Mouse (Mus musculus) adrenal gland, adult 18-20 months (tissue): ENCODE data around the gene Crtac1. TPM values are rescaled to one million over a fixed set of nuclear protein-coding genes. Genes with fewer than 3 reads are reported as not detected.

Experiments used
- DNase-seq, 2 experiments: peaks; one replicate each; pipeline ENCODE4 v3.0.0; 2021 to 2022; ENCODE audit warnings: low spot score in 2 of 2
- long read RNA-seq, 2 experiments: library from polyadenylated mRNA; stranded (forward); transcript quantifications; one replicate each; pipeline ENCODE4 v2.0.0; 2021
- total RNA-seq, 2 experiments: library from RNA; stranded (reverse); gene quantifications; 1 replicate in 1 of 2; 2 replicates in 1 of 2; pipeline ENCODE4 v1.2.3; 2021

The Crtac1 gene
- total RNA-seq, result under 1 TPM; 0.70 TPM
- long read RNA-seq, experiment 1, partial matches to known transcripts, result 0 of 2 reads
- long read RNA-seq, experiment 1, other reads (novel, unspliced or antisense), result 1 of 2 reads
- long read RNA-seq, experiment 2, result 0 reads

DNA sequence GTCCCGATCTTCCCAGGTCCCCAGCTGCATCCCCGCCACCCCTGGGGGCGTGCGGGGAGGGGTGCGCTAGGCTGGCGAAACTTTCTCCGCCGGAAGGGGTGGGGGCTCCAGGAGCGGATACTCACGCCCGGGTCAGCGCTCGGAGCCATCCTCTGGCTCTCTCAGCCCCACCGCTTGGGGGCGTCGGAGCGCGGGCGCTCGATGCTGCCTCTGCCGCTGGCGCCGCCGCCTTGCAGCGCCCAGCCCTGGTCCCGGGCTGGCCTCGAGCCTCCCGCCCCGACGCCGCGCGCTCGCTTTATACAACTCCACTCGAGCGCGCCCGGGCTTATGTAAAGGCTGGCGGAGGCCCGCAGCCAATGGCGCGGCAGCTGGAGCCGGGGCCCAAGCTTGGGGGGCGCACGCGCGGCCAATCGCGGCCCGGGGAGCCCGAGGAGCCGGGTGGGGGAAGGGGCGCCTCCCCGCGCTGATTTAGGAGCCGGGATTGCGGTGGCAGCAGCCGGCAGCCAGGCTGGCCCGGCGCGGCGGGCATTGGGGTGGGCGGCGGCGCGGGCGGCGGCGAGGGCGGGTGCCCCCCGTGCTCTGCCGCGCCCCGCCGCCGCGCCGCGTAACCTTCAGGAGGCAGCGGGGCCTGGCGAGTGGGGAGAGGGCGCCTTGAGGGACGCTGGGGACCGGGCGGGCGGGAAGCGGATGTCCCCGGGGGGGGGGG, at the start of gene Crtac1:
Crtac1 (minus strand) TSS at position 299 of the 706 bp plus-strand sequence.
- peak; percentile 15 to 27 for DNase-seq

DNA sequence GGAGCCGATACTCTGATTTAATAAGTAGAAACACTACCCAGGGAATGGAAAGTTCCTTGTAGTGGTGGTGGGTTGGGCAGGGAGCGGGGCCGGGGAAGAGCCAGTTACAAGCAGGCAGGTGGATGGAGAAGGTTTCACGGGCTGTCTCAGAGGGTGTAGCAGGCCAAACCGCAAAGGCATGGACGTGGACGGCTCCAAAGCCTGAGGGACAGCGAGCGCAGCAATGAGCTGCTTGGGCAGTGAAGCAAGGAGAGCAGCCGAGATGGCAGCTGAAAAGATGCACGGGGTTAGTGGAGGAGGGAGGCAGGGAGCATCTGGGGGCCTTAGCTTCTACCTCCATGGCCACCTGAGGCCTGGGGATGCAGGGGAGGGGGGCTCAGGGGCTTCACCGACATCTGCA, 46.7 kb upstream of the Crtac1 start:
- DNase-seq, result no peak

DNA sequence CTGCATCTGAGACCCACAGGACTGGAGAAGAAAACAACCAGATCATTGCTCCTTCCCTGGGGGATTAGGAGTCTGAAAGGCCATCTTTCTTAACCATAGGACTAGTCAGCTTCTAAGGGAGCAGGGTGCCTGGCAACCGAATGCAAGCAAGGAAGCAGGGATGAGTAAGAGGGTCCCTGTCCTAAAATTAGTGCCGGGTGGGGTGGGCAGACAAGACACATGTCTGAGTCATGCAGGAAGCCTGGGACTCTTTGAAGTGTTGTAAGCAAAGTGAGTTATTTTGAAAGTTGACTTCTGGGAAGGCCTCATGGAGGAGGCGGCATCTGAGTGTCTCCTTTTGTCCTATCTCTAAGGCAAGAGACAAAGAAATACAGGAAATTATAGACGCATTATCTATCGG, 46.2 kb upstream of the Crtac1 start:
- no peak for DNase-seq

DNA sequence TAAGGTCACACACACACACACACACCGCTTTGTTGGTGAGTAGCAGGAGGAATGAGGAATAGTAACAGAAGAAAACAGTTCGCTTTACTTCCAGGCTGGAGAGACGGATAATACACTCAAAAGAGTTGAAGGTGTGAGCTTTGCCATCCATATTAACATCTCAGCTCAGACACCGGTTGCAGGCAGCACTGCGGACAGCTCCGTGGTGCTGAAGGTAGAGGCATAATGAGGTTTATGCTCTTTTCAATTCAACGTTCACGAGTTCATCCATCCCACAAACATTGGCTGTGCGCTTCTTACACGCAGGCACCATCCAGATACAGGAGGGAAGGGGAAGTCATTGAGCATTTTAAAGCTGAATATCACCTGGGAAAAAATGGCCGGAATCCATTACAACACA, 41.2 kb upstream of the Crtac1 start:
- DNase-seq, result no peak

DNA sequence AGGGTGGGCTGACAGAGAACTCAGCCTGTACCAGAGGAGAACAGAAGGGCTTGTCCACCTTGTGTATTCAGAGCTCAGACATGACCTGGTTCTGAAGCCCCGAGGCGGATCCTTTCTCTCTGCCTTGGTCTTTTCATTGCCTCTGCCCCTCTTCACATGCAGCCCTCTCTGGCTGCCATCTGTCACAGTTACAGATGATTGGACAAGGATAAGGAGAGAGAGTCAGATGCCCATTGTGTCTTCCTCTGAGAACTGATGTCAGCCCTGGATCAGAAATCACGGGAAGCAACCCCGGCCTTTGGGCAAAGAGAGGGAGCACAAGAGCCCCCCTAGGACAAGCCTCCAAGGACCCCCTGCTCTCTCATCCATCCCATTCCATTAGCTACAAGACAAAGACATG, 40.0 kb upstream of the Crtac1 start:
- no peak for DNase-seq

DNA sequence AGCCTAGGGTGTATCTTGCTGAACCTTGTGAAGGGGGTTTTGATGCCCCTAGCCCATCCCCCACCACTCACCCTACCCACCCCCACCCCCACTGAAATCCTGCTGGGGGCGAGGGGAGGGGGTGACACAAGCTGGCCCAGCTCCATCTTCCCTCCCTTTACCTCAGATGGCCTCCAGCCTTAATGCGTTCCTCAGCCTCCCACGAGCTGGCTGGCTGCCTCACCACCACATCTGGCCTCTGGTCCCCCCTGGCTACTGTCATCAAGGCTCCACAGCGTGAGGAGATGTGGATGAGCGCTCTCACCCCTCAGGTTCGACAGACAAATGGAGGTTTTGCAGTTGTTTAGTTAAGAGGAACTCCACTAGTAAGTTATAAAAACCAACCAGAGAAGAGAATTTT, 30.3 kb upstream of the Crtac1 start:
- no peak for DNase-seq

DNA sequence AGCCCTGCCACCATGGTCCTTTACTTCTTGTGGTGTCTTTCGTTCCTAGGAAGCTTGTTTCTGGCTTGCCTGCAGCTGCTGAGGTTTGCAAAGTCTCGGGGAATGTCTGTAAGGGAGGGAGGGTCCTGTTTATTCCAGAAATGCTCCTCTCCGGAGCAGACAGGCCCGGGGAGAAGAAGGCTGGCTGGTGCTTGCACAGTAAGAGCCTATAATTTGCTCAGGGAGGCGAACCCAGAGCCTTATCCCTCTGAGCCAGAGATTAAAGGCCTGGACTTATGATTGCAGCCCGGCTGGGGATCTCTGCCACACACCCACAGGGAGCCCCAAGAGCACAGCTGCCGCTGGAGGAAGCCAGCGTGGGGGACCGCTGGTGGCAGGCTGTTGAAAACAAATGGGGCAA, 29.8 kb upstream of the Crtac1 start:
- DNase-seq, result no peak

DNA sequence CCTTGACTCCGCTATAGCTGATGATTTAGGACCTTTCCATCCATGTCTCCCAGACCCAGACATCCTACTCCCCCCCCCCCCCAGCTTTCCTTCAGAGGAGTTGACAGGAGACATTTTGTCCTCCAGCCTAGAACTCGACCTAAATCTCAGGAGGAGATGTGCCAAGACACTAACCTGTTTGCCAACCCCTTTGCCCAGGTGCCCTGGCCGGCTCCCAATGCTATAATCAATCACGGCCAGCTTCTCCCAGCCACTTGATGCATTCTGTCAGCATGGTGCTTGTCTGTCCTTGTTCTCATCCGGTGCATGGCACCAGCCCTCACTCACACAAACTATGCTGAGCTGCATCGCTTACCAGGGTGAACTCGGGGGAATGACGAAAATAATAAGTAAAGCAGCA, 27.9 kb upstream of the Crtac1 start:
- no peak for DNase-seq

DNA sequence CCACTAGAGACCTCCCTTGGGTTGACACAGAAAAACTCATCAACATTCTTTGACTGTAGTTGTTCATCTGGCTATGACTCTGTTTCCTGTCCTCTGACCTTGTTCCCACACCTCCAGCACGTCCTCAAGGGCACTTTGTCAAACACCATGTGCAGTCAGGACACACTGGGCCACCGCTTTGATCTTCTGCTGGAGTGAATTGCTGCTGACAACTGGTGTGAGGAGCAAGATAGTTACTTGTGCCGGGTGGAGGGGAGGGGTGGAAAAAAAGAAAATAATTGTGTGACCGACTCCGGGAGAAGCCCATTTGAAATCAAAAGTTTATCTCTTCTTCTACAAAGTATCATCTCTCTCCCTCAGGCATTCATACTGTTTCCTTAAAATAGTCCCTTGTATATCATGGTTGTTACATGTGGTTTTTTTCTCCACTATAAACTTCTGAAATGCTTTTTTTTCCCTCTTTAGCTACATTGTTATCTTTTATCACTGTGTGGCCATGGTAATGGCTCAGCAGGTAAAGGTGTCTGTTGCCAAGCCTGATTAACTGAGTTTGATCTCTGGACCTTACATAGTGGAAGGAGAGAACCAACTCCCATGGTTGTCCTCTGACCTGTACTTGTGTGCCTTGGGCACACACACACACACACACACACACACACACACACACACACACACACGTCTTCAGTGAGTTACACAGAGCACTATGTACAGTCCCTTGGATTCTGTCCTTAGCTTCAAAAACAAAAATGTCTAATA, 23.1 kb upstream of the Crtac1 start:
- DNase-seq, result no peak

DNA sequence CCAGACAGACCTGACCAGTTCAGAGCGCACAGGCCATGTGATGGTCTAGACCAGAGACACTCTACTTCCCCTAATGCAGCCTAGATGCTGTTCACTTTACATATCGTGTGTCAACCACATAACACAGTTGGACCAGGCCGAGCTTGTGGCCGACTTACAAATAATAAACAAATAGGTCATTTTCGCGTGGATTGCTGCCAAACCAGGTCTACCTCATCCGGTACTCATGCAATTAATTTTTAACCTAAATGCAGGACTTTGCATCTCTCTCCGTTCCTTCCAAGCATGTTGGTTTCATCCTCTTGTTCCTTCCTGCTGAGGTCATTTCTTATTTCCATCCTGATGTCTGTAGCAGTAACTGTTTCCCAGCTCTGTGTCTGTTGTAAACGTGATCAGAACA, 22.4 kb upstream of the Crtac1 start:
- DNase-seq, result no peak

DNA sequence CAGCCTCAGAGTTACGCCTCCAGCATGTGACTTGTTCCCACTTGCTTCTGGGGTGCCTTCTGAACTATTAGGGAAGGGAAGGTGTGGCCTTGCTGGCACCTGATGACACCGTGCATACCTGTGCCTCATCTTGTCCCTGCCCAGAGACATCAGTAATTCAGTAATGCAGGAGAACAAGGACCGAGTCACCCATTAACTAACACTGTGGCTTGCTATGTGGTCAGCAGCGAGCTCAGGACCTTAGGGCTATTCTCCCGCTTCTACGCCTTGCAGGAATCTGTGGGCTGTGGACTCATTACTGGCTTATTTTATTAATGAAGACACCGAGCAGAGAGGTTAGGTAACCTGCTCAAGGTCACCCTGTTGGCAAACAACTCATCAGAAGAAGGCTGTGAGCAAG, 21.0 kb upstream of the Crtac1 start:
- DNase-seq, result no peak

DNA sequence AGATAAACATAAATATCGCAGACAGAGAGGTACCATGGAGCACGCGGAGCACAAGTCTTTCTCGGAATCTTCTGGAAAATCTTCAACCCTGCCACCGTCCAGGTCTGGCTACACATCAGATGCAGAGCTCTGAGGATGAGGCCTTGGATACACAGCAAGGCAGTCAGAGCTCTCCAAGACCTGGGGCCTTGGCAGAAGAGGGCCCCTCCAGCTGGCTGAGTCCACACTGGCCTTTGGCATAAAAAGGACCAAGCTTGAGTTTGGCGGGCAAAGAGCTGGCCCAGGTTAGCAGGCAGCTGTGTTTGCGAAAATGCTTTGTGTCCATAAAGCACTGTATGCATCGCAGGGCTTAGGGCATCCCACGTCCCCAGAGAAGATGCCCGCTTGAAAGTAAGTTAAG, 17.0 kb upstream of the Crtac1 start:
- DNase-seq, result no peak

DNA sequence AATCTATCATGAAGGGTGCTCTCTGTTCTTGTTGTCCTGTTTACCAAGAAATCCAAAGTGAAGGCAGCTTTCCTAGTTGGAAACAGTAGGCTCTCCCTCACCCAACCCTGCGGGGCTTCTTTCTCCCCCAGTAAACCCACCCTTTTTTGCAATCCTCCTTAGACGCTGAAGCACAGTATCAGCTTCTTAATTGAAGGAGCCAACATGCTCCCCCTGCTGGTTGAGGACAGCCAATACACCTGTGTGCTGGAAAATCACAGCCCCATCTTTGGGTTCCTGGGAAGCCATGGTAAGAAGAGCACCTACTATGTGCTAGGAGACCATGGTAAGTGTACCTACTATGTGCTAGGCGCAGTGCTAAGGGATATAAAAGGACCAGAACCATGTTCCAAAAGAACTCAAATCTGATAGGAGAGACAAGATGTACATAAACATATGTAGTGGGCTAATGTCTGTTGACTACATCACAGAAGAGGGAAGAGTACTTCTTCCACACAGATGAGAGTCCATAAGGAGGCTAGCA, 12.4 kb upstream of the Crtac1 start:
- peak; percentile 15 to 25 for DNase-seq

DNA sequence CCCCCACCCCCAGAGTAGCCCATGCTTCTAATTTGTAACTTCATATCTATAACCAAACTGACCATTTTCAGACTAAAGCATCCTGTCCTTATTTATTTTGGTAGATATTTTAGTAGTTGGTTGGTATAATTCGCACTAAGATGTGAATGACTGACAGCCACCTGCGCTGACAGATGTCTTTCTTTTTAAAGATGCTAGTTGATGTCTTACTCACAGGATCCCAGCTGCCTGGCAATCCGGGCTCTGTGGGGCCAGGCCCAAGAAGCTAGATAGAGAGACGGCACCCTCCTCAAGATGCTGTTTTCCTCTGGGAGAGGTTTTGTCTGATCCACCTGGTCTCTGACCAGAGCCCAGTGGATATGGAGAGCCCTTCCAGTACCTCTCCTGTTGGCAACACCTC, 11.7 kb upstream of the Crtac1 start:
- DNase-seq, result no peak

DNA sequence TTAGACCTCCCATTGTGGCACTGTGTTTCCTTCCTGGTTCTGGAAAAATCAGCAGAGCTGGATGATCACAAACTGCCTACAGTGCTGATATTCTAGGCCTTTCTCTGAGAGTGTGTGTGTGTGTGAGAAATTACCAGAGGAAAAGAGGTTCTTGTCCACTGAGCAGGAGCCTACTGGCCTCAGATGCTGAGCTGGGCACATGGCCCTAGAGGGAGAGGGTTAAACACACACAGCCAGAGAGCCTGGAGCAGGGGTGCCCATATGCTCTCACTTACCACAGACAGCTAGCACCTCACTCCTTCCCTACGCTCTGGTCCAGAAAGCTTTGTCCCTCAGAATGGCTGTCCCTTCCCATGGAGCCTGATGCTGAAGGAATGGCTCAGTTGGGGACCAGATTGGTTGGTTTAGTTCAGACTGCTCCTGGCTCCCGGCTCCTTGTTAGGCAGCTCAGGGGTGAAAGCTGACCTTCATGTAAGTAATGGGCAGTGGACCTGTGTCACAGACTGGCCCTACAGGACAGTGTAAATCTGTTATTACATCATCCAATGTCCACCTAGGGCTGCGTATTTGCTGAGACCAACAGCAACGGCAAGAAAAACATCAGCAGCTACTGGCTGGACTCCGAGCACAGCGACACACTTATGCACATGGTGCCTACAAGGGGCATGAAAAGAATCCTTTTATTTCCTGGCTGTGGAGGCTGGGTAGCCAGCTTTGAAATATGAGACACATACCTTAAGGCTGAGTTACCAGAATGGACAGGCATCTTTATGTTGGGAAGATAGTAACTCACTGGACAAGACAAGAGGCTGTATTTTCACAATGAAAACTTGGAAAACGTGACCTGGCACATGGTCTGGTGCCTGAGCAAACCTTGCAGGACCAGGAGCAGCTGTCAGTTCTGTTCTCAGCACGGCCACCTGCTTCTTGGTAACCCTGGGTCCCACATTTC, 10.9 kb upstream of the Crtac1 start:
- DNase-seq, result no peak

DNA sequence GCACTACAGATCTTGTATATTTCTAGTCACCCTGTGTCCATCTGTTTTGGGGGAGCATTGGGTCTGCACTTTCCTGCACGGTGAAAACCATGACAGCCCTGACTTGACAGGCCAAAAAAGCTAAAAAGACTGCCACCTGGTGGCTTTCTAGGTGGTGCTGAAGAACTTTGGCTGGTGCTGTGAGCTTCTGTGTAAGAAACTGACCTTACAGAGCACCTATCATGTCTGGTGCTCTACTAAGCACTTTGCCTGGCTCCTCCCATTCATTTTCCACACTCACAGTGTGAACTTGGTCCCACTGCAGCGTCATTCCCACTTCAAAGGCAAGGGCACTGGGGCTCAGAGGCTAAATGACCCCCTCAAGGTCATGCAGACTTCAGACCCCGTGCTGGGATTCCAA, 8.5 kb upstream of the Crtac1 start:
- no peak for DNase-seq

DNA sequence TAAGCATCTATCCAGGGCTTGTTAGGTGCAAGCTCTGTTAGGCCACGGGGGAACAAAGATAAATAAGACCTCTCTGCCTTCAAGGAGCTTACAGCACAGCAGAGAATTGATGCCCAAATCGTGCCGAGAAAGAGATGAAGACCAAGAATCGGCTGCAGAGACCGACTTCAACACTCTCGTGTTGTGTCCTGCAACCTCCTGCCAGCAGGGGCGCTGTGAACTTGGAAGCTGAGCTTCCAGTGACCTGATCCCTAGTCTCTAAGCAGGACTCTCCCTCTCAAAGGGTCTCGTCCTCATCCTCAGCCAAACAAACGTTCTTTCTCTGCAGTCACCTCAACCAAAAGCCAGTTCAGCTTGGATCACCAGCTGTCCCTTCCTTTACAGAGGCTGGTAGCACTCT, 7.8 kb upstream of the Crtac1 start:
- no peak for DNase-seq

DNA sequence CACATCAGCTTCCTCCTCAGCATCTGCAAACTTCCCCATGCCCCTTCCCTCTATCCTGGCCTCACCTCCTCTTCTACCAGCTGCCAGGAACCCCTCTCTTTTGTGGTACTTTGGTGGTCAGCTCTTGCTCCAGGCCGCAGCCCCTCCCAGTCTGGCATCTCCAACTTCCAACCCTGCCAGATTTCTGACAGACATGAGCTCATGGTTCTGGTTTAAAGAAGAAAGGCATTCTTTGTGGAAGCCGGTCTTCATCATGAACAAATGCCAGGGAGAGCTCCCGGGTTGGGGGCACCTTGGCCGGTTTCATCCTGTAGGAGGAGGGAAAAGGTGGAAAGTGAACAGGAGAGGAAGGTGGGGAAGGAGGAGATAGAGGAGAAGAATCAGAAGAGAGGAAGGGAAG, 4.0 kb upstream of the Crtac1 start:
- DNase-seq, result no peak

DNA sequence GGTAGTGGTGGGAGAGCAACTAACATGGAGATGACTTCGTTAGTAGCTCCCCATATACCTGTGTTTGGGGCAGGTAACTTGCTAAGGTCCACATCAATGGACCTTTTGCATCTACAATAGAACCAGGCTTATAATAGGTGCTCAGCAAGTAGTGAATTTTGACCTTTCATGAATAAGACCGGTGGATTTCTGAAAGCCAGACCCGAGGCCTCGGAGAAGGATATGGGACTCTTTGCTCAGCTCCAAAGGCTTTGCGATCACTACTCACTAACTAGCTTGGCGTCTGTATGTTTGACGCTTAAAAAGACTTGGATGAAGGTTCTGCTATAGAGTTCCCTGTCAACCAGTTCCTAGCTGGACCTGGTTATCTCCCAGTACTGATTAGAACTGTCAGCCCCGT, 1.2 kb upstream of the Crtac1 start:
- DNase-seq, result no peak

DNA sequence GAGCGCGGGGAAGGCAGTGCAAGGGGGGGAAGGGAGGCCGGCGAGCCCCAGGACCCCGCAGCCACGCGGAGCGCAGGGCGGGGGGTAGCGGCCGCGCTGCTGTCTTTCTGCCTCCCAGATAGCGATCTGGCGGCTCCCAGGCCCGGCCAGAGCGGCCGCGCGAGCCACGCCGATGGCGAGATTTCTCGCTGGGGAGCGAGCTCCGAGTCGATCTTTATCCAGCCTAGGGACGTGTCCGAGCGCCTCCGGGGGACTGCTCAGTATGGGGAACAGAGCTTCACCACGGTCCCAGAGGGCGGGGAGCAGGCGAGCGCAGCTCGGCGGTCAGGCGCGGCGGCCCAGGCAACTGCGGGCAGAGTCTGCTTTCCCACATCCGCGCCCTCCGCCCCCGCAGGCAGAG, 608 bp upstream of the Crtac1 start:
- DNase-seq, result peak; percentile 7 to 30

DNA sequence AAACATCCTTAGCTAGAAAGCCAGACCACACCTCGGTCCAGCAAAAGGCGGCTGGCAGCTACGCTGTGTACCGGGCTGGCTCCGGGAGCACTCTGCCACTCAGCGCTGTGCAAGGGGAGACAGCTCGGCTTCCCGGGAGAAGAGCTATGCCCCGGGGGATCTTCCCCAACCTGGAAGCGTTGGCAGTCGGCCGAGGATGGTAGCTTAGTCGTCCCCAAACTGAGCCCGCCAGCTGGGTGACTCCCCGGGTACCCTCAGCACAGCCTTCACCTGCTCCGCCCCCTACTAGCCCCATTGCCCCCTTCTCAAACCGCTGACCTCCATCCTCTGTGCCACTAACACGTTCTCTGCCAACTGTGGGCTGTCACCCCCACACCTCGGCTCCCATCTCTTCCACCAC, 602 bp downstream of the Crtac1 start:
- no peak for DNase-seq
